Mouse (Mus musculus) frontal cortex, postnatal 36 days (tissue): Measurements from ENCODE around the gene Lrrc19.
A peak's percentile ranks its signal among the peaks of the same experiment; 100 is the strongest.
"Not testable (repeated sequence)": the region's sequence is repeated elsewhere in the genome, so short reads cannot be mapped to it uniquely, and the experiment has no call there.

Experiments
- DNase-seq, 2 experiments: peaks; one replicate each; pipeline ENCODE4 v3.0.0; 2022; ENCODE audit warnings: low spot score in 2 of 2

Lrrc19 gene

GRCm38 (mm10) chr4:94649920-94650319 is at the start of gene Lrrc19:
TSS of gene Lrrc19 (minus strand) at chr4:94650144.
- no peak for DNase-seq

- no peak for DNase-seq
Measured at GRCm38 (mm10) chr4:94696368-94696767, 46.4 kb upstream of the Lrrc19 start.

- no peak for DNase-seq
Measured at GRCm38 (mm10) chr4:94692175-94692574, 42.2 kb upstream of the Lrrc19 start.

GRCm38 (mm10) chr4:94691078-94691477 is 41.1 kb upstream of the Lrrc19 start:
- no peak for DNase-seq

GRCm38 (mm10) chr4:94689804-94690203 is 39.9 kb upstream of the Lrrc19 start:
- not testable (repeated sequence) for DNase-seq

- no peak for DNase-seq
Measured at GRCm38 (mm10) chr4:94683305-94683704, 33.4 kb upstream of the Lrrc19 start.

GRCm38 (mm10) chr4:94682029-94682428 is 32.1 kb upstream of the Lrrc19 start:
- DNase-seq: no peak

GRCm38 (mm10) chr4:94681181-94681580 is 31.2 kb upstream of the Lrrc19 start:
- no peak for DNase-seq

- DNase-seq: no peak
Measured at GRCm38 (mm10) chr4:94680662-94681061, 30.7 kb upstream of the Lrrc19 start.

GRCm38 (mm10) chr4:94669718-94670117 is 19.8 kb upstream of the Lrrc19 start:
- DNase-seq: peak in 1 of 2 experiments; percentile 4

GRCm38 (mm10) chr4:94650426-94651175 is 657 bp upstream of the Lrrc19 start:
- not testable (repeated sequence) for DNase-seq

- DNase-seq: peak in 1 of 2 experiments; percentile 8
Measured at GRCm38 (mm10) chr4:94643141-94643540, 6.8 kb downstream of the Lrrc19 start.

GRCm38 (mm10) chr4:94620077-94620476 is 29.9 kb downstream of the Lrrc19 start:
- no peak for DNase-seq

GRCm38 (mm10) chr4:94614627-94615006 is 35.3 kb downstream of the Lrrc19 start:
- no peak for DNase-seq

- DNase-seq: peak; percentile 92 to 95
Measured at GRCm38 (mm10) chr4:94613972-94614626, 35.8 kb downstream of the Lrrc19 start, which contains the start of gene Ift74. TSS of gene Ift74 (plus strand) at chr4:94614491.

- no peak for DNase-seq
Measured at GRCm38 (mm10) chr4:94610339-94610738, 39.6 kb downstream of the Lrrc19 start.

- no peak for DNase-seq
Measured at GRCm38 (mm10) chr4:94605591-94605990, 44.4 kb downstream of the Lrrc19 start.

GRCm38 (mm10) chr4:94604452-94605019 is 45.4 kb downstream of the Lrrc19 start:
- DNase-seq: no peak

- DNase-seq: peak; percentile 95 to 97
Measured at GRCm38 (mm10) chr4:94603031-94603629, 46.8 kb downstream of the Lrrc19 start, which contains the start of gene Plaa. TSS of gene Plaa (minus strand) at chr4:94603244.

GRCm38 (mm10) chr4:94602496-94603030 is 47.4 kb downstream of the Lrrc19 start:
- no peak for DNase-seq

GRCm38 (mm10) chr4:94601395-94601794 is 48.5 kb downstream of the Lrrc19 start:
- no peak for DNase-seq

- no peak for DNase-seq
Measured at GRCm38 (mm10) chr4:94592709-94593108, 57.2 kb downstream of the Lrrc19 start.
